Mouse (Mus musculus) kidney, adult 11 months (tissue): Measurements from ENCODE around the gene Il16.
"Not testable (repeated sequence)": the region's sequence is repeated elsewhere in the genome, so short reads cannot be mapped to it uniquely, and the experiment has no call there.

ENCODE experiments used
- DNase-seq: peaks from one replicate; pipeline ENCODE4 v3.0.0; 2022

The Il16 gene

DNA sequence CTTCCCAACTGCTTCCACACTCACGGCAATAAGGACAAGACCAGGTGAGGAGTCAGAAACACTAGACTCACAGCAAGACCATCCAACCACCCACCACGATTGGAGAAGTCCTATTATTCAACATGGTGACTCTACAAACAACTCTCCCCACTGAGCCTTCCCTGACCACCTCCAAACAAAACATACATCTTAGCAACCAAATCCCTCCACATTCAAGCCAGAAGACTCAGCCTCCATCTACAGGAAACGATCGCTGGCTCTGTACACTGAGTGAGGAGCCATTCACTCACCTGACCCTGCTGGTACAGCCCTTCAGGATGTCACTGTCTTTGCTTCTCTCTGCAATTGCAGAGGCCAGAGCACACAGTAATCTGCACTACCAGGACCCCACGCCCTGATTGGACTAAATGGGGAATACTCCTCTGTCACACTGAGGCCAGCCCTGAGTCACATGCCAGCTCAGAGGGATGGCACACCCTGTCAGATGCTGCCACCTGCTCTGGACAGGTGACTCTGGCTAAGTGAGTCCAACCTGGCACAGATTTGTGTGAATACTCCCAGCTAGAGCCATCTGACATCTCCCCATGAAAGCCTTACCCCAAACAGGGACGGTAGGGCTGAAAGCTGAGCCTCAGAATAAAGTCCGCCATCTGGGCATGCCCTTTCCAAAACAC lies 10.3 kb downstream of the Il16 start:
- DNase-seq: no peak

DNA sequence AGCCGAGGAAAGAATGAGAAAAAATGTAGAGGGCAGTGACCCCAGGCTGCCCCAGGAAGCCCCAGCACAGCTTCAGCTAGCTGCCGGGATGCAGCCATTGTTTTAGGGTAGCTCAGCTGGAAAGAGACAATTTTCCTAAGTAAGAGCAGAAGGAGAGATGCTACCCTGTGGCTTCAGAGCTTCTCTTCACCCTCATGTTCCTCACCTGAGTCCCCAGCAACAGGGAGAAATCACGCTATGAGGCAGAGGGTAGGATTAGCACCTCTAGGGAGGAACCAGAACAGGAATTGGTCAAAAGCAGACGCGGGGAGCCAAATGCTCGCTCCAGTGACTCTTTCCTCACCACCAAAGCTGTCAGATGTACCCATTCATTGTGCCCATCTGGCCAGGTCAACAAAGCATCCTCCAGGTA lies 10.8 kb downstream of the Il16 start:
- no peak for DNase-seq

DNA sequence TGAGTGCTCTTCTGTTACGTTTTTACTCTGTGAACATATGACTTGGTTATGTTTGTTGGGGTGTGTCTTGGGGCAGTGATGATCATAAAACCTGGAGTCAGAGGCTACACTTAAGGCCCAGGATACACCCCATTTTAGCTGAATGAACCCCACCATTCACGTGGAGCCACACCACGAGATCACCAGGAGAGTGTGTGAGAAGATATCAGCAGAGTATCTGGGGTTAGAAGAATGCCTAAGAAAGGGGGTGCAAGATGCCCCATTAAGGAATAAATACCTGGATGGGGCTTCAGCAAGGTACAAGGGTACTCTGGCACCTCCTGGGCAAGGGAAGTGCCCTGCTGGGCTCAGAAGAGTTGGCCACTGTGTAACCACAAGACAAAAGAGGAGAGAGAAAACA lies 11.3 kb downstream of the Il16 start:
- no peak for DNase-seq

DNA sequence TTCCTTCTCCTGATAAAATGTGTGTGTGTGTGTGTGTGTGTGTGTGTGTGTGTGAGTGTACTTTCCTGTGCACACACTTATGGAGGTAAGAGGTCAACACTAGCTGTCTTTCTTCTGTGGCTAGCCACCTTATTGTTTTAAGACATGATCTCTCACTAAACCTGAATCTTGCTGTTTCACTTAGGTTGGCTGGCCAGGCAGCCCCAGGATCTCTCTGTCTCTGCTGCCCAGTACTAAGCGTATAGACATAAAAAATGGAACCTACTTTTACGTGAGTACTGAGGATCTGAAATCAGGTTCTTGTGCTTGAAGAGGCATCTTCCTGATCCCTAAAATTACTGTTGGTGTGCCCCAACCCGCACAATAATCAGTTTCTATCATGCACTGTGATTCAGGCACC lies 12.7 kb downstream of the Il16 start:
- no peak for DNase-seq

DNA sequence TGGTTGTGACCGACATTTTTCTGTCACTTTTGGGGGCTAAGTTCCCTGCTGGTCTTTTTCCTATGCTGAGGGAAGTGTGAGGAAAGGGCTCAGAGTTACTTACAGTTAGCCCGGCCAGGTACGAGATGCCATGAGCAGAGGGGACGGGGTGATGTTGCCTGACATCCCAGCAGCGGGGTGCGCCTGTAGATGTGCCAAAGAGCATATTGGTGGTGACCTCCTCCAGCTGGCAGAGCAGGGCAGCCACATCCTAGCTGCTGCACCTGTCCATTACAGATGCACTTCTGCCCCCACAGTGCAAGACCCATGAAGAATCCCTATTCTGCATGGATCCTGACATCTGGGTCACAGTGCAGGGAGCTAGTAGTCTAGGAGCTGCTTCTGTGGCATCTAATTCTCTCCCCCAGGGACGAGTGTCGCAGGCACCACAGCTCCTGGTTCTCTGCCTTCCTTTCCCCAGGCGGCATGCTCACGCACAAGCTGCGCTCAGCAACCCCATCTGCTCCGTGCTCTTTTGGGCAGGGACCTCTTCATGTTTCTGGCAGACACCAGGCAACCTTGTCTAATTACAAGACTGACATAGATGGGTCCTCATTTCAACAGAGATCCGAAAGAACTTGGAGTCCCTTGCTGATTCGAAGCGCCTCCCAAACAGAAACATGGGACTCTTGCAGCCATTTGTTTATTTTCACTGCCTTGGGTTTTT lies 13.4 kb downstream of the Il16 start:
- DNase-seq: no peak

DNA sequence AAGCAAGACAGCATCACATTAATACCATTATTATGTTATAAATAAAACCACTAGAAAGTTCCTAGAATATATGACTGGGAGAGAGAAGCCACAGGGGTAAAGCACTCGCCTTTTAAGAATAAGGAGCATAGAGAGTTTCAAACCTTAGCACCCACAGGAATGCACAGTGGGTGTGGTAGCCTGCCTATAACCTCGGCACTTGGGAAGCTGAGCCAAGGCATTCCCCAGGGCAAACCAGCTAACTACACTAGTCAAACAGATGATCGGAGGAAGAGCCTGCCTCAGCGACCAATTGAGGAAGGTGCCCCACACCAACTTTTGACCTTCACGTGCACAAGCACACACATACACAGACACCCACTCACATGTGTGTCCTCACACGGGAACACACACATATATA lies 14.2 kb downstream of the Il16 start:
- DNase-seq: no peak

DNA sequence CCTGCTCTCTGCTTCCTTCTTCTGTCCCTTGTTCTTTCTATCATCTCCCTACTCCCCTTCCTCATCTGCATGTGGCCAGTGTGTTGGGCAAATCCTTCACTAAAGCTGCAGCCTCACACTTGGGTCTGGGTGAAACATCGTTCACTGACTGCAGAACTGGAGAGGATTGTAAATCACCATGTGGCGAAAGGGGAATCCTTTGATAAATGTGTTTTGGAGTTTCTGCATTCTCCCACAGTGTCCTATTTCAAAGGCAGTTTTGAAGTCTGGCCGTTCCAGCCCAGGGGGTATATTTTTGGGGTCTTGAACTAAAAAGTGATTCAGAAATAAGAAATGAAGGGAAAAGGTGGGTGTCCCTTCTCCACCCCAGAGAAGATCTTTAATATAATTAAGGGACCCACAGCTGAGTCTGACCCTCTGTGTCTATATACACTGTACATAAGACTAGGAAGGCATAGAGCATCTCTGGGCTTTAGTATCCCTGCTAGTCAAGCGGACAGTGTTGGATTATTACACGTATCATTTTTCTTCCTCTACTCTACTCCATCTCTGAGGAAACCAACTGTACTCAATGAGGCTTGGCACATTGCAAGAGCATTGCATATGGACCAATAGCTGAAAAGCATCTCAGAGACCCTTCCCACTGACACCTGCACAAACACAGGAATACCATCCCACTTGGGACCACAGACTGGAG lies 18.4 kb downstream of the Il16 start:
- DNase-seq: no peak

DNA sequence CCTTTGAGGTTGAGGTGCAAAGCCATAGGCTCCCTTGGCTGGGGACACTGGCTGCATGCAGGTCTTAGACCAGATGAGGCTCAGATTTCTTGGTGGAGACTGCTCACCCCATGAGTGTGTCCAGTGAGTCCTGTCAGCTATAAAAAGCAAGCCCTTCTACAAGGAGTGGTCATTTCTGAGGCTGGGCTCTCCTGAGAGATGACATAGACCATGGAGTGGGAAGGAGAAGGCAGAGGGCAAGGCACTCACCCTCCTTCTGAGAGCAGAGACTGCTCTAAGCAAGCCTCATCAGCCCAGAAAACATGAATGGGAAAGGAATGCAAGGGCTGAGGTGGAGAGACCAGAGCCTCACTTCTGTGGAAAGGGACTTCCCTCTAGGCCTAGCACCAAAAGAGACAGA lies 19.7 kb downstream of the Il16 start:
- DNase-seq: no peak

DNA sequence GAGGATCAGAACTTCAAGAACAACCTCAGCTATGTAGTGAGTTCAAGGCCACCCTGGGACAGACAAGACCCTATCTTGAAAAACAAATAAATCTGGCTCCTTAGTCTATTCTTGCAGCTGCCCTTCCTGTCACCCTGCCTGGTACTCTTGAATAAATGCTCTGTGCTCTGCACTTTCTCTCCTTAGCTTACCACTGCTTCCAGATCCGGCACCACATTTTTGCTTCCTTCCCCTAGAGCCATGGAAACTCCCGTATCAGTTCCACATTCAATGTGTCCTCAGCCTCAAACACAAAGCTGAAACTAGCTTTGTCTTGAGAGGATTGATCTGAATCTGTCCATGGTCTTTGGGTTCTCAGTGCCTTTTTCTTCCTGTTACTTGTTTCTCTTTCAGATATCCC lies 21.0 kb downstream of the Il16 start:
- DNase-seq: no peak

DNA sequence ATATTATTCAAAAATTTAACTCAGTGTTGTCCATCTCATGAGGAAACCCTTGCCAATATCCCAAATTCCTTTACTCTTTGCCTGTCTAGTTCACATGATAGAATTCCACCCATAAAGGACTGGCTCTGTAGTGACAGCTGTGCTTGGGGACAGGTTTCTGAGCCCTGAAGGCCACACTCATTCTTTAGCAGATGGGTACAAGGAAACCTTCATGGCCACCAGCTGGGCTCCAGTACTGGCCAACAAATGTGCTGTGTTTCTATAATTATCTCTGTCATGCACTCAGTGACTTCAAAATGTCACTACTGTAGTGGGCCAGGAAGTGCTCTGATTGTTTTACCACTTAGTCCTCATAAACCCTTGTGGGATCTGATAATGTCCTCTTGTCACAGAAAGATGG lies 21.6 kb downstream of the Il16 start:
- no peak for DNase-seq

DNA sequence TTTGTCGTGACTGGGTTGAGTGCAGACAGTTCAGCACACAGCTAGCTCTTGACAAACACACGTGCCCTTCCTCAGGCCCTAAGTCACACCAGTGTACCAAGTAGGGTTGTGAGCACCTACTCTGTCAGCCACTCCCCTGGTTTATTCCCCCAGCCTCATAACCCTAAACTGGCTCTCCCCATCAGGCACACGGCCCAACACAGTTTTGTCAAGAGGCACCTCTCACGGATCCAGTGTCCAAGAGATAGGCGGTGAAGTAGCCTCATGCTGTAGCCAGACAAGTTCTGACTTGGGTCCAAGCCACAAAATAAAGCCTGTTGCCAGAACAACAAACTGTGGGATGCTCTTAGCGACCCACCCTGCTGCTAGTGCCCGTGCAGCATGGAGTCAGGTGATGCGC lies 22.3 kb downstream of the Il16 start:
- DNase-seq: no peak

DNA sequence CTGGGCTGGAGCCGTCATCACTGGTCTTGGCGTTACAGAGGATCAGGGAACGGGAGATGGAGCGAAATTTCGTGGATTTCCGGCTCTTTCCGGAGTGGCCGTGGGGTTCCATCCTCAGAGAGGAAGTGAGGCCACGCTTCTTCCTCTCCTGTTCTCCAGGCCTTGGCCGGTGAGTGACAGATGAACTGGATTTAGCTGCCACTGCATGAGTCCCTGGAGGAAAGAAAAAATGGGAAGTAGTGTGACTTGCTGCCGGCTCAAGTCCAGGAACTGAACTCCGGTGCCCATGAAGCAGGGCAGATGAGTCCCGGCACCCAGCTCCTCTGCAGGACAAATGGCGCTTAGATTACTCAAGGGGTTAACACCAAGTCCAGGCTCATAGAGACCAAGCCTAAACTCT lies 23.0 kb downstream of the Il16 start:
- DNase-seq: no peak

DNA sequence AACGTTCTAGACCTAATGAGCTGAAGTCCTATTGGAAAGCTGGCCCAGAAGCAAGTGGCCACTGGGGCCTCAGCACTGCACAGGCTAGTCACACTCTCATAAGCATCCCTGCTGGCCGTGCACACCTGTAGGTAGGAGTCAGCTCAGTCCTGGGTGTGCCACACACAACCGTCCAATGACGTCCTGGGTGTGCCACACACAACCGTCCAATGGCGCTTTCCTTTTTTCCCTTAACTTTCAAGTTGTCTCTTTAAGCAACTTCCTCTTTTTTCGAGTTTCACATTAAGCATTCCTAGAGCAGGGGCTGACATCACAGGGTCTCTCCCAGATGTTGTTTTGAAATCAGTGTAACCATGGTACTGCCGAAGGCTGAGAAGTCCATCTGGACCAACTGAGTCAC lies 25.3 kb downstream of the Il16 start:
- DNase-seq: no peak

DNA sequence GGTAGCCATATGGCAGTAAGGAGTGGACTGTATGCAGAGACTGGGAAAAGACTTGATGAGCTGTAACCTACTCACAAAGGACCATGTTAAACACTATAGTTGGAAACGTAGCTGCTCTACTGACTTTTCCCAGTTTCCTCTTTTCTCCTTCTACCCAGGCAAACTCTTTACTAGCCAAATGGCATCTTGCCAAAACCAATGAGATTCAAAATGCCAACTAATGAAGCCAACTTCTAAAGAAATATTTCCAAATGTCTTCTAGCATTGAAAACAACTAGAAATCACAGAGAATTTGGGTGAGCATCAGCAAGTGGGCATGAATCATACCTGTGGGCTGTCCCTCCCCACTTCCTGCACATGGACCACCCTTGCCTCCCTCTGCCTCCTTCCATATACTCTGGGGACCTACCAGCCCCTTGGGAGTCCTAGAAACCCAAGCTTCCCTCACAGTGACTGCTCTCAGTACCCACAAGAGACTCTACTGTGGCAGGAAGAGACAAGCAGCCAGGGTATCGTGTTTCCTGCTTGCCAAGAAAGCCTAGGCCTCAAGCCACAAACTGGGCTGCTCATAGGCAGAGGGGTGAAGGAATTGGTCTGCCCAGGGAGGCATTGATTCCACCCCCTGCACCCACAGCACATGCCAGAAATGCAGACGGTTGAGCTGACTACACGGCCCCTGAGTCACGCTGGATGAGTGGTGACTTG lies 28.4 kb downstream of the Il16 start:
- DNase-seq: no peak

DNA sequence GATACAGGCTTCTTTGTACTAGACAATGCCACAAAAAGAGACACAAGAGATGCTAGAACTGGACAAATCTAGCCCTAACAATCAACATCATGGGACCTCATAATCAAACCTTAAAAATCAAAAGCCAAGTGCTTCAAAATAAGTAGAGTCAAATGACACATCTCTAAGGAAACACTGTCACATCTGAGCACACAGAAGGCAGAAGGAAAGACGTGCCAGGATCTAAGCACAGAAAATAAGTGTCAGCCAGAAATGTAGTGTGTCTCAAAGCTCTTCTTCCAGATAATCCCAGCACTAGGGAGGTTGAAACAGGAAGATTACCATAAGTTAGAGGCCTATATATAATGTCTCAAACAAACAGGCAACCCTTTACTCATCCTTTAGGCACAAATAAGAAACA lies 31.9 kb downstream of the Il16 start:
- no peak for DNase-seq

DNA sequence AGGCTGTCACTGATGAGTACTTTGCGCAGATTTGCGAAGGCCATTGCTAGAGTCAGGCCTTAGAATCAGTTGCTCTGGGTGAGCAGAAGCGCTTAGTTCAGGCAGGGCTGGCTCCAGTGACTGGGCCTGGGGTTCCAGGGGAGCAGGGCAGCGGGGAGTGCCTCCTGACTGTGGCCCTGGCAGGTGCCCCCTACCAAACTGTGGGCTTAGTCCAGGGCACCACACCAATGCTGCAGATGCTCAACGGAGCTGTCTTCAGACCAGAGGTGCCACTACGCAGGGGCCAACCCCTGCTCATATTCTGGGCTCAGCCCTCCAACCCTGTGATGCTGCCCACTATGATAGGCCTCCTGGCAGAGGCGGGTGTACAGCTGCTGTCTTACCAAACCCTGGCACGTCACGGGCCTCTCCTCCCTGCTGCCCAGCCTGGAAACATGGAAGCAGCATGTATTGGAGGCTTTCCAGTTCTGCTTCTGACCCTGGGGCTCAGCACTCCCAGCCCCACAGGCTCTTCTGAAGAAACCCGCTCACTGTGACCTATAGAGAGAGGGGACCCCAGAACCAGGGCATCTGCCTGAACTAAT lies 33.8 kb downstream of the Il16 start:
- not testable (repeated sequence) for DNase-seq

DNA sequence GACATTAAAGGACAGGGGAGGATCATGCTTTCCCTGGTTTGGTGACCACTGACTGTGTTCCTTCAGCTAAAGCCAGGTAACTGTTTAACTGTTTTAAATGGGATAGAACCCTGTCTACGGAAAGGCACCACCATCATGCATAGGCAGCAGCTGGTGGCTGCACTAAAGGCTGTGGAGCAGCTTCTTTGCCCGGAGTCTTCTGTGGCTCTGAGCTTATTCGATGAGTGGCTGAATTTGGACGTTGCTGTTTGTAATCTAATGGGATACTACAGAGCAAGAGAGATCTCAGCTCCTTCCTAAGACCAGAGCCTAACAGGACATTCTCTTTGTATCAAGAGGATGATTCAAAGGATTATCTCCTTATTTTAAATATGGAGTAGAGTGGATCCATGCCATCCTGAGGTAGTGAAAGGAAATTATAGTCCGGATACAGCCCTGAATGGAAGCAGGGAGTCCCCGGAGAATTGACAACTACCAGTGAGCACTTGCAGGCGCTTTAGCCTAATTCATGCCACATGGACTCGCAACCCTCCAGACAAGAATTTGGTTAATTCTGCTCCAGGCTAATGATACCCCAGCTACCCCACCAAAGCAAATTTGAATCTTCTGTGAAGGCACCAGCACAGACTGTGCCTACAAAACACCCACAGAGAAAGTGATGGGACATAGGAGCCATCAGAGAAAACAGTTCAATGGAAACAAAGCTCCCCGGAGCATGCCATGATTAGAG lies 42.3 kb downstream of the Il16 start:
- no peak for DNase-seq

DNA sequence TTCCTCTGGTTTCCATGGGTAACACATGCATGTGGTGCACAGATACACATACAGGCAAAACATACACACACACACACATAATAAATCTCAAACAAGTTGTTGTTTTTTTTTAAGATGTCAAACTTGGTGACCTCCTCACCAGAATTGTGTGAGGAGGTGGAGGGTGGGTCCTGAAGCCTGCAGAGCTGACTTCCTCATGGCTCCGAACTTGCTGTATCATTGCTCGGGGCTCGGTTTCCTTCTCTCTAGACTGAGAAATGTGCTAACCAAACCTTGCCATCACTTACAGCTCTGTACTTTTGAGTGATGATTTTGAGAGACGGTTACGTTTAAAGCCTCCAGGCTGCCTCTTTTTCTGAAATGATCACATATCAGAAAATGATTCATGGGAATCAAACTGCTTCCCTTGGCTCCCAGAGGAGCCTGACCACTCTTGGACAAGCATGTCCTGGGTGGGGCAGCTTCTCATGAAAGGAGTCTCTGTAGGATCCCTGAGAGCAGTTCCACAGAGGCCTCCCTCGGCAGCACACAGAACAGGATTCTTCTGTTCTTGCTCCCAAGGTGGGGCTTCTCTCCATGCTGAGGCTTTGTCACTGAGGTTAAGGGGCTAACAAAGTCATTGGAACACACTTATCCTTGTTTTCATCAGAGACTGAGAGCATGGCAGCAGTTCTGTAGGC lies 46.3 kb downstream of the Il16 start:
- no peak for DNase-seq

DNA sequence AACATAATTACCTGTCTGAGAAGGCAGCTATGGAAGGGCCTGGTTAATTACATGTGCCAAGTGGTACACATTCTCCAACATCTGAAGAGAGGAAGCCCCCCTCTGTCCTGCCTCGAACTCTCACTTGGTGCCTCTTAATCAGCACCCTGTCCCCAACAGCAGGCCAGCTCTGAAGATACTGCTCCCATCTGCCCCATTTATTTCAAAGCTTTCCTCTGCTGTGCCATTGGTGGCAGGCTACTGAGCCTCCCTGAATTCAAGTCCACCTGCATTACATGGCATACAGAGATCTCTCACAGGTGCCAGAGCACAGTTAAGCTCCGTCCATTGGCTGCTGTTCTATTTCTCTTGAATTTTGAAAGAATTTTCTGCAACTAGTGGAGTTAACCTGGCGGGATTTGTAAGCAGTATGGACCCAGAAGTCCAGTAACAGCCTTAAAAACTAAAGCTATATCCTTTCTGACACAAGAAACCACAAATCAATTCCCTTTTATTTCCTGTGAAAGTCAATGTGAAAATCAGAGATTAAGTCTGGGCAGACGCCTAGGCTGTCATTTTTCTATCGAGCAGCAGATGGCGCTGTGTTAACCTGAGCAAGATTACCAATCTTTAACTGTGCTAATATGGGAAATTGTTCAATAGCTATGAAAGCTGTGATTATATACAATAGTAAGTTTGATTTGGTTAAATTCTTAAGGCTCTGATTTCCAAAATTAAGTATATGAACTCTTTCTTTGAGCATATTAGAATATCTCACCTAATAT lies 49.9 kb downstream of the Il16 start:
- DNase-seq: no peak

DNA sequence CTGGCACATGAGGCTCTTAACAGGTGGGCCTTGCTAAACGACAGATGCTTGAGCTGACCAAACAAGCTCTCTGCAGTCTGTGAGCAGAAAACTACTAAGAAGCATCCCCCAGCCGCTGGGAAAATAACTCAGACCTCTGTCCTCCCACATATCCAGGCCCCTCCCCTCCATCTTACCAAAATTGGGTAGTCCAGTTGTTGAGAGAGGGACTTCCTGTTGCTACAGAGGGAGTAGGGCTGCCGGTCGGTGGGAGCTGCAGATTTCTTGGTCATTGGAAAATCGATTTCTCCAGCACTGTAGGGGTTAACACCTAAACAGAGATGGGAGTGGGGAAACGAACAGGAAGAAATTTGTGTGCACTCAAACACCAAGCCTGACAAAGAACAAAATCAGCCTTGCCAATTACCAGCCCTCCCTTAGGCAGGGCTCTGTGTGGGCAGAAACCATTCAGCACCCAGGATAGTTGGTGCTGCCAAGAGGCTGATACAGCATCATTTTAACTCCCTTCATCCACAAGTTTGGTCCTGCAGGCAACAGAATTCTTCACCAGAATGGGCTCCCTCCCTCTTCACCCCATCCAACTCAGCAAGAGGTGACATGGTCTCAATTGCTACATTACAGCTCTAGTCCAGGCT lies 62.8 kb downstream of the Il16 start:
- DNase-seq: no peak

DNA sequence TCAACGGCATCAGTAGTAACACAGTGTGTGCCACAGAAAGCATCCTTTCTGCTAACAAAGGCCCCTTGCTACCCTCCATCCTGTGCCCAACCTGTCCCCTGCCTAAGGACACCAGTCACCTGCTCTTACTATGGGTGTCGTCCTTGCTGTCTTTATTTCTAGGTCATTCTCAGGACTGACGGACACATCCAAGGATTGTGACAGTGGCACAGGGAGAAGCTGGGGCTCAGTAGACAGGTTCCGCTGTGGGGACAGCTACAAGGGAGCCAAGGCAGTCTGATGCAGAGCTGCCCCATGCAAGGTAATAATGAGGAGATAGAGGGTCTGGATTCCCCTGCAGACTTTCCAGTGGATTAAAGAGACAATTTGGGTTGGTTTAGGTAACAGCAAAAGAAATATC lies 67.0 kb downstream of the Il16 start:
- DNase-seq: no peak
